Mouse (Mus musculus) G1E (cell line): ENCODE results near the gene Abca14. TPM values are rescaled to one million over a fixed set of nuclear protein-coding genes. Genes with fewer than 3 reads are reported as not detected.
"Not testable (repeated sequence)": the region's sequence is repeated elsewhere in the genome, so short reads cannot be mapped to it uniquely, and the experiment has no call there.

Source experiments
- ATAC-seq: 2 replicates; pipeline ENCODE4 v1.8.0; 2016; ENCODE audit warnings: mild to moderate bottlenecking; ENCODE audit not compliant: insufficient number of reproducible peaks, poor library complexity, low FRiP score, severe bottlenecking; ENCODE audit errors: extremely low read depth
- DNase-seq: peaks from one replicate; pipeline ENCODE4 v3.0.0; 2012; ENCODE audit warnings: low spot score
- H3K27me3 ChIP-seq: 2 replicates; pipeline ENCODE4 v1.6.1; 2012; ENCODE audit warnings: mild to moderate bottlenecking, low read length, inconsistent platforms; ENCODE audit not compliant: insufficient read depth
- H3K36me3 ChIP-seq: replicated peaks from 2 replicates; pipeline ENCODE3; 2012; ENCODE audit warnings: mild to moderate bottlenecking, inconsistent platforms
- H3K4me1 ChIP-seq: 2 replicates; pipeline ENCODE4 v1.6.1; 2012; ENCODE audit warnings: low read depth, low read length, inconsistent platforms, mixed read lengths; ENCODE audit not compliant: insufficient read depth
- H3K4me3 ChIP-seq: 2 replicates; pipeline ENCODE4 v1.5.1; 2012; ENCODE audit warnings: low read depth, mild to moderate bottlenecking, inconsistent platforms, low read length, moderate library complexity, mixed read lengths
- H3K9me3 ChIP-seq: replicated peaks from 2 replicates; pipeline ENCODE4 v1.6.1; 2012; ENCODE audit warnings: inconsistent platforms
- CTCF ChIP-seq: IDR thresholded peaks from 2 replicates; pipeline ENCODE4 v1.5.1; 2012; ENCODE audit warnings: low read depth, low read length, inconsistent platforms, mixed read lengths
- GATA1 ChIP-seq: IDR thresholded peaks from 2 replicates; pipeline ENCODE4 v1.6.1; 2012; ENCODE audit warnings: borderline replicate concordance, low read length, inconsistent platforms, mixed read lengths
- GATA2 ChIP-seq: IDR thresholded peaks from 2 replicates; pipeline ENCODE4 v1.6.1; 2012; ENCODE audit warnings: low read depth, low read length, inconsistent platforms, borderline replicate concordance
- POLR2AphosphoS5 ChIP-seq: IDR thresholded peaks from 2 replicates; pipeline ENCODE4 v1.6.1; 2012; ENCODE audit warnings: low read depth, low read length, inconsistent platforms; ENCODE audit not compliant: insufficient replicate concordance
- TAL1 ChIP-seq: conservative IDR thresholded peaks from 2 replicates; pipeline ENCODE4 v1.6.1; 2012; ENCODE audit warnings: low read depth, low read length, inconsistent platforms, mixed read lengths
- polyA plus RNA-seq: library from polyadenylated mRNA; stranded (reverse); fragments of >175 nt; gene quantifications from 2 replicates; pipeline ENCODE4 v1.2.3, GENCODE M21; 2012
- total RNA-seq, 2 experiments: library from RNA; stranded (forward) in 1 of 2; stranded (reverse) in 1 of 2; fragments of 200-1000 nt in 1 of 2; fragments of >200 nt in 1 of 2; fragmentation: Nextera tagmentation in 1 of 2; gene quantifications; 2 replicates each; pipeline ENCODE4 v1.2.3; 2014 to 2017

The Abca14 gene
- total and polyA plus RNA-seq, 3 experiments, result 1.3 TPM; not detected in 2

GRCm38 (mm10) chr7:120271135-120271991, 67.6 kb downstream of the Abca14 start:
- Histone ChIP-seq H3K4me3 (no peak overlapping the region), H3K36me3 (no peaks in the 10 kb centered on the region), H3K9me3 (no peaks in the 10 kb centered on the region), H3K4me1 (no peaks in the 10 kb centered on the region), H3K27me3 (no peaks in the 10 kb centered on the region)
- ATAC-seq, result no peak
- no peak for TF ChIP-seq CTCF
- no peak for TF ChIP-seq GATA2
- no peak for TF ChIP-seq POLR2AphosphoS5
- DNase-seq, result no peak

- no peak overlapping the region for H3K4me3 ChIP-seq
- H3K27me3 ChIP-seq, result no peaks in the 10 kb centered on the region
- H3K9me3 ChIP-seq, result no peaks in the 10 kb centered on the region
- H3K4me1 ChIP-seq, result no peaks in the 10 kb centered on the region
- no peaks in the 10 kb centered on the region for H3K36me3 ChIP-seq
- no peak for TF ChIP-seq CTCF
- TF ChIP-seq TAL1, result no peak
- no peak for TF ChIP-seq GATA2
- TF ChIP-seq POLR2AphosphoS5, result no peak
- no peak for TF ChIP-seq GATA1
- no peak for DNase-seq
- ATAC-seq, result no peak
These were observed 68.3 kb downstream of the Abca14 start for GRCm38 (mm10) chr7:120272110-120272509.

GRCm38 (mm10) chr7:120285286-120285685, 81.5 kb downstream of the Abca14 start:
- Histone ChIP-seq H3K9me3 (no peaks in the 10 kb centered on the region), H3K36me3 (no peaks in the 10 kb centered on the region), H3K27me3 (no peaks in the 10 kb centered on the region), H3K4me3 (no peak overlapping the region), H3K4me1 (no peaks in the 10 kb centered on the region)
- no peak for ATAC-seq
- no peak for DNase-seq
- no peak for TF ChIP-seq POLR2AphosphoS5
- TF ChIP-seq TAL1, result no peak
- no peak for TF ChIP-seq GATA2
- TF ChIP-seq CTCF, result no peak
- no peak for TF ChIP-seq GATA1

- Histone ChIP-seq H3K9me3 (no peaks in the 10 kb centered on the region), H3K4me3 (no peak overlapping the region), H3K36me3 (no peaks in the 10 kb centered on the region), H3K4me1 (no peaks in the 10 kb centered on the region), H3K27me3 (no peaks in the 10 kb centered on the region)
- no peak for DNase-seq
- TF ChIP-seq GATA2 (no peak), POLR2AphosphoS5 (no peak), GATA1 (no peak), TAL1 (no peak), CTCF (no peak)
- ATAC-seq, result no peak
These were observed 112.3 kb downstream of the Abca14 start for GRCm38 (mm10) chr7:120316086-120316485.

- ATAC-seq, result no peak
- no peak for DNase-seq
- H3K27me3 ChIP-seq, result no peaks in the 10 kb centered on the region
- no peaks in the 10 kb centered on the region for H3K36me3 ChIP-seq
- no peaks in the 10 kb centered on the region for H3K4me1 ChIP-seq
- no peaks in the 10 kb centered on the region for H3K9me3 ChIP-seq
- TF ChIP-seq POLR2AphosphoS5, result no peak
- TF ChIP-seq GATA1, result no peak
- TF ChIP-seq CTCF, result no peak
- TF ChIP-seq TAL1, result no peak
- TF ChIP-seq GATA2, result no peak
- no peak overlapping the region for H3K4me3 ChIP-seq
These were observed 119.2 kb downstream of the Abca14 start for GRCm38 (mm10) chr7:120322963-120323362.

- not testable (repeated sequence) for ATAC-seq, H3K4me1 ChIP-seq
These were observed 122.2 kb downstream of the Abca14 start for GRCm38 (mm10) chr7:120325911-120326310.

More at GRCm38 (mm10) chr7:120325911-120326310, 122.2 kb downstream of the Abca14 start:
- not testable (repeated sequence) for H3K4me3 ChIP-seq, H3K27me3 ChIP-seq, H3K36me3 ChIP-seq, DNase-seq, H3K9me3 ChIP-seq
